Mouse (Mus musculus) ovary, postnatal 14 days (tissue): ENCODE measurements around the gene Dlgap5.

Experiments
- DNase-seq: peaks from one replicate; pipeline ENCODE4 v3.0.0; 2022; ENCODE audit warnings: low spot score

Gene Dlgap5

DNA sequence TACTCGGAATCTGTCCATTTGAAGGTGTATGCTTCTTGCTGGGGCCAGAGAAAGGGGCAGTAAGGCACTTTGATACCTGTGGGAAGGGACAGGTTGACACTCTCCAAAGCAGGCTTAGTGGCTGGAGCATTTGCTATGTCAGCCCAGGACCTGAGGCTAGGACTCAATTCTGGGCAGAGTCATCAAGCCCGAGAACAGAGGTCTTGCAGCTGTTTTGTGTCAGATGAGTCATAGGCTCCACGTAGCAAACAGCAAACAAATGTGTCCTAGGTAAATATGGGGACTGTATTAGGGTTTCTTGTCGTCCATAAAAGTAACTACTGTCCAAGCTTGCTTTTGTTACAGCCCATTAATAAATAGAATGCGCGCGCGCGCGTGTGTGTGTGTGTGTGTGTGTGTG is 65.9 kb downstream of the Dlgap5 start:
- DNase-seq: no peak

DNA sequence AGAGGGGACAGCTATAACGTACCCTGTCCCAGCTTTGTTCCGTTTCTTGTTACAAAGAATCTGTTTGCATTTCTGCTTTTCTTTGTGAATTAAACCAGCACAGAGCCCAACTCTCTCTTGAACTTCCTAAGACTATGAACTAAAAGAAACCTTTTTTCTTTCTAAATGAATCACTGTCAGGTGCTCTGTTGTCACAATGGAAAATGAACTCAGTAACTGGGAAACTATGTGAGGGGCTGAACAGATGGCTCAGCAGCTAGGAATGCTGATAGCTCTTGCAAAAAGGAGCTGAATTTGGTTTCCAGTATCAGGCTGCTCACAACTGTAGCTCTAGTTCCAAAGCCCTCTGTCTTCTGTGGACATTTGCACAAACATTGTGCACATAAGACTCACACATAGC is 67.2 kb downstream of the Dlgap5 start:
- DNase-seq: no peak

DNA sequence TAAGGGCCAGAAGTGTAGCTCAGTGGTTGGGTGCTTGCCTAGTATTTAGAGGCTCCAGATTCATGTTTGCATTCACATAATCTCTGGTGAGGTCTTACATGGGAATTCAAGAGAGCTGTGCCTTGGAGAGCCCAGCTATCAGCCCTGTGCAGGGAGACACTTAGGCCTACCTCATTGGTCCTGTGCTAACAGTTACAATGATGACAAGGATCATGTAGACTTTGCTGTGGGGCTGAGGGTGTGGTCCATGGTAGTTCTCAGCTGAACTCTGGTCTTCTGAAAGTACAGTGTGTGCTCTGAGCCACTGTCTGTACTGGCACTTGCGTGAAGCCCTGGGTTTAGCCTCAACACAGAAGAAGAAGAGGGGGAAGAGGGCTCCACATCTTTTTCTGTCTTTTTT is 71.5 kb downstream of the Dlgap5 start:
- DNase-seq: no peak

DNA sequence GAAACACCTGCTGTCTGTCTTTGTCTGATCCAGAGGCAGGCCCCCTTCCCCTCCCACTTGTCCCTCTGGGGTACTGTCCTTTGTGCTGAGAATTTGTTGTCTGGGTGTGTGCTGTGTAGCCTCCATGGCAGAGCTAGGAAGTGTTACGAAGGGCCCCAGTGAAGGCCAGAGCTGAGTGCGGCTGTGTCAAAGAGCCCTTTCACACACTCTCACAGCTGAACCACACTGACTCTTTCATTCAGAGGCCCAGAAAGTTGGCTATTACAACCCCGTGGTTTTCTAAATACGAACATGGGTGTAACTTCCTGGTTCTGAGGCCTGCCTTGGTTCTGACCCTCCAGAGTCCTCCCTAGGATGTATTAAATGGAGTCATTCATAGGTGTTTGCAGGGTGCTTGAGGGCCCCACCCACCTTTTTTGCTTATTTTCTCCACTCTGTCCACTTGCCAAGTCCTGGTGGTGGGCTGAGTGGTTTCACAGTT is 76.4 kb downstream of the Dlgap5 start:
- no peak for DNase-seq

DNA sequence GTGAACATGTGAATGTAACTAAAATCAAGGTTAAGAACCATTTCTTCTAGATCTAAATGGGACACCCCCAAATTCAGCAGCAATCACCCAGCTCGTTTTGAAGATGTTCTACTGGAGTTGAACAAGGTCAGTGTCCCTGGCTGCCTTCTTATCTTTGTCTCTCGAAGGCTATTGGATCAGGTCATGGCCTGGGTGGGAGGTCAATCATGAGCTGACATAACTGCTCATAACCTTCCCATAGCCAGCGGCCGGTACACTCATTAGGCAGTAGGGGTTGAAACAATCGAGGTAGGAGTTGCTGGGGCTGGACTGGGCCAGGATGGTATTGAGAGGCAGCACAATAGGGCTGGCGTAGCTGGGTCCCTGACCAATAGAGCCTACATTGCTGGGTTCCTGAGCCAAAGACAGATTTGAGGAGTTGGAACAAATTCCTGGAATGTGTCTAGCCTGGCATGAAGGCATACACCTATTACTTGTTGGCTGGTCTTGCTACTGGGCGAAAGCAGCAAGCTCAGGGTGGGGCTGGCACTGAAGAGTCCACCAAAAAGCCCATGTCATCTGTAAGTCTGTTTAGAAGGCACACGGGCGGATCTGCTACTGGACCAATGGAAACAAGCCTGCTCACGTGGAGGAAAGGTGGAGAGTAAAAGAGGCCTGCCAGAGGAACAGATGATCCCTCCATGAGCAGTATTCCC is 77.8 kb downstream of the Dlgap5 start:
- no peak for DNase-seq
